Mouse (Mus musculus): ENCODE data around the gene Gm826. TPM values are rescaled to one million over a fixed set of nuclear protein-coding genes. Genes with fewer than 3 reads are reported as not detected.
A peak's percentile ranks its signal among the peaks of the same experiment; 100 is the strongest.

Gene Gm826
- polyA plus RNA-seq, 1 experiment from 2014 or later = 0.37 TPM

GRCm38 (mm10) chr2:160357442-160357841 lies 23.5 kb upstream of the Gm826 start:
- Histone ChIP-seq H3K4me3 (ENCODE audit: low read length) (no peak overlapping the region), H3K9me3 (ENCODE audit: control insufficient read depth, low read length) (no peaks in the 10 kb centered on the region), H3K27me3 (ENCODE audit: control insufficient read depth, insufficient read depth, low read length) (peaks cover 36% of the 10 kb centered on the region), H3K4me2 (replicated peaks; ENCODE audit: low read depth, low read length) (no peak overlapping the region), H3K9ac (ENCODE audit: low read depth, low read length) (no peak overlapping the region), H3K27ac (ENCODE audit: low read depth, low read length) (no peak overlapping the region), H3K4me1 (ENCODE audit: control insufficient read depth, insufficient read depth, low read length) (no peaks in the 10 kb centered on the region), H3K36me3 (ENCODE audit: control insufficient read depth, insufficient read depth, low read length) (no peaks in the 10 kb centered on the region)
- peak; percentile 55; the same call in 1 of the 2 replicates for ATAC-seq (ENCODE audit: low FRiP score, low TSS enrichment)
- 20% methylated on average over 4 of the region's 4 CpGs for WGBS

GRCm38 (mm10) chr2:160356132-160356531 lies 22.2 kb upstream of the Gm826 start:
- H3K9me3 ChIP-seq (ENCODE audit: control insufficient read depth, low read length) = no peaks in the 10 kb centered on the region
- no peaks in the 10 kb centered on the region for H3K4me1 ChIP-seq (ENCODE audit: control insufficient read depth, insufficient read depth, low read length)
- H3K4me2 ChIP-seq (replicated peaks; ENCODE audit: low read depth, low read length) = no peak overlapping the region
- no peaks in the 10 kb centered on the region for H3K36me3 ChIP-seq (ENCODE audit: control insufficient read depth, insufficient read depth, low read length)
- peaks cover 23% of the 10 kb centered on the region for H3K27me3 ChIP-seq (ENCODE audit: control insufficient read depth, insufficient read depth, low read length)
- ATAC-seq (ENCODE audit: low FRiP score, low TSS enrichment) = no peak
- 61% methylated on average over 5 of the region's 5 CpGs for WGBS
- no peak overlapping the region for H3K9ac ChIP-seq (ENCODE audit: low read depth, low read length)
- H3K27ac ChIP-seq (ENCODE audit: low read depth, low read length) = no peak overlapping the region
- H3K4me3 ChIP-seq (ENCODE audit: low read length) = no peak overlapping the region

- Histone ChIP-seq H3K9ac (ENCODE audit: low read depth, low read length) (no peak overlapping the region), H3K36me3 (ENCODE audit: control insufficient read depth, insufficient read depth, low read length) (no peaks in the 10 kb centered on the region), H3K4me3 (ENCODE audit: low read length) (no peak overlapping the region), H3K4me1 (ENCODE audit: control insufficient read depth, insufficient read depth, low read length) (0 out of 2 replicates have a peak, but pooled peaks cover 3% of the 10 kb centered on the region), H3K4me2 (replicated peaks; ENCODE audit: low read depth, low read length) (no peak overlapping the region), H3K27me3 (ENCODE audit: control insufficient read depth, insufficient read depth, low read length) (peaks cover 10% of the 10 kb centered on the region), H3K9me3 (ENCODE audit: control insufficient read depth, low read length) (no peaks in the 10 kb centered on the region), H3K27ac (ENCODE audit: low read depth, low read length) (no peak overlapping the region)
- 68% methylated on average over 2 of the region's 2 CpGs for WGBS
- ATAC-seq (ENCODE audit: low FRiP score, low TSS enrichment) = no peak
These were observed 20.4 kb upstream of the Gm826 start for GRCm38 (mm10) chr2:160354319-160354718.

GRCm38 (mm10) chr2:160353581-160353980 lies 19.6 kb upstream of the Gm826 start:
- WGBS = 53% methylated on average over 2 of the region's 2 CpGs
- H3K9ac ChIP-seq (ENCODE audit: low read depth, low read length) = no peak overlapping the region
- ATAC-seq (ENCODE audit: low FRiP score, low TSS enrichment) = peak; percentile 28; the same call in 1 of the 2 replicates
- no peaks in the 10 kb centered on the region for H3K36me3 ChIP-seq (ENCODE audit: control insufficient read depth, insufficient read depth, low read length)
- H3K4me1 ChIP-seq (ENCODE audit: control insufficient read depth, insufficient read depth, low read length) = 0 out of 2 replicates have a peak, but pooled peaks cover 8% of the 10 kb centered on the region
- H3K27ac ChIP-seq (ENCODE audit: low read depth, low read length) = no peak overlapping the region
- peaks cover 3% of the 10 kb centered on the region for H3K27me3 ChIP-seq (ENCODE audit: control insufficient read depth, insufficient read depth, low read length)
- no peak overlapping the region for H3K4me2 ChIP-seq (replicated peaks; ENCODE audit: low read depth, low read length)
- no peak overlapping the region for H3K4me3 ChIP-seq (ENCODE audit: low read length)
- no peaks in the 10 kb centered on the region for H3K9me3 ChIP-seq (ENCODE audit: control insufficient read depth, low read length)

- Histone ChIP-seq H3K4me3 (ENCODE audit: low read length) (no peak overlapping the region), H3K27ac (ENCODE audit: low read depth, low read length) (no peak overlapping the region), H3K4me1 (ENCODE audit: control insufficient read depth, insufficient read depth, low read length) (0 out of 2 replicates have a peak, but pooled peaks cover 8% of the 10 kb centered on the region), H3K9me3 (ENCODE audit: control insufficient read depth, low read length) (no peaks in the 10 kb centered on the region), H3K36me3 (ENCODE audit: control insufficient read depth, insufficient read depth, low read length) (no peaks in the 10 kb centered on the region), H3K4me2 (replicated peaks; ENCODE audit: low read depth, low read length) (no peak overlapping the region), H3K27me3 (ENCODE audit: control insufficient read depth, insufficient read depth, low read length) (peaks cover 3% of the 10 kb centered on the region), H3K9ac (ENCODE audit: low read depth, low read length) (no peak overlapping the region)
- no peak for ATAC-seq (ENCODE audit: low FRiP score, low TSS enrichment)
- 39% methylated on average over 8 of the region's 8 CpGs for WGBS
These were observed 17.1 kb upstream of the Gm826 start for GRCm38 (mm10) chr2:160351038-160351574.

GRCm38 (mm10) chr2:160349578-160349977 lies 15.6 kb upstream of the Gm826 start:
- H3K36me3 ChIP-seq (ENCODE audit: control insufficient read depth, insufficient read depth, low read length) = no peaks in the 10 kb centered on the region
- no peaks in the 10 kb centered on the region for H3K9me3 ChIP-seq (ENCODE audit: control insufficient read depth, low read length)
- ATAC-seq (ENCODE audit: low FRiP score, low TSS enrichment) = no peak
- no peak overlapping the region for H3K27ac ChIP-seq (ENCODE audit: low read depth, low read length)
- 0 out of 2 replicates have a peak, but pooled peaks cover 8% of the 10 kb centered on the region for H3K4me1 ChIP-seq (ENCODE audit: control insufficient read depth, insufficient read depth, low read length)
- no peak overlapping the region for H3K9ac ChIP-seq (ENCODE audit: low read depth, low read length)
- H3K27me3 ChIP-seq (ENCODE audit: control insufficient read depth, insufficient read depth, low read length) = no peaks in the 10 kb centered on the region; the same call in 1 of the 2 replicates
- WGBS = 50% methylated on average over 4 of the region's 4 CpGs
- no peak overlapping the region for H3K4me2 ChIP-seq (replicated peaks; ENCODE audit: low read depth, low read length)
- H3K4me3 ChIP-seq (ENCODE audit: low read length) = no peak overlapping the region

GRCm38 (mm10) chr2:160348796-160349195 lies 14.8 kb upstream of the Gm826 start:
- 31% methylated on average over 7 of the region's 7 CpGs for WGBS
- Histone ChIP-seq H3K27me3 (ENCODE audit: control insufficient read depth, insufficient read depth, low read length) (no peaks in the 10 kb centered on the region; the same call in 1 of the 2 replicates), H3K4me2 (replicated peaks; ENCODE audit: low read depth, low read length) (no peak overlapping the region), H3K27ac (ENCODE audit: low read depth, low read length) (no peak overlapping the region), H3K4me3 (ENCODE audit: low read length) (no peak overlapping the region), H3K4me1 (ENCODE audit: control insufficient read depth, insufficient read depth, low read length) (0 out of 2 replicates have a peak, but pooled peaks cover 8% of the 10 kb centered on the region), H3K9ac (ENCODE audit: low read depth, low read length) (no peak overlapping the region), H3K9me3 (ENCODE audit: control insufficient read depth, low read length) (no peaks in the 10 kb centered on the region), H3K36me3 (ENCODE audit: control insufficient read depth, insufficient read depth, low read length) (no peaks in the 10 kb centered on the region)
- peak; percentile 72; the same call in 1 of the 2 replicates for ATAC-seq (ENCODE audit: low FRiP score, low TSS enrichment)

- Histone ChIP-seq H3K4me2 (replicated peaks; ENCODE audit: low read depth, low read length) (no peak overlapping the region), H3K9ac (ENCODE audit: low read depth, low read length) (no peak overlapping the region), H3K27ac (ENCODE audit: low read depth, low read length) (no peak overlapping the region), H3K4me3 (ENCODE audit: low read length) (no peak overlapping the region), H3K9me3 (ENCODE audit: control insufficient read depth, low read length) (no peaks in the 10 kb centered on the region), H3K27me3 (ENCODE audit: control insufficient read depth, insufficient read depth, low read length) (no peaks in the 10 kb centered on the region; the same call in 1 of the 2 replicates), H3K36me3 (ENCODE audit: control insufficient read depth, insufficient read depth, low read length) (no peaks in the 10 kb centered on the region), H3K4me1 (ENCODE audit: control insufficient read depth, insufficient read depth, low read length) (0 out of 2 replicates have a peak, but pooled peaks cover 8% of the 10 kb centered on the region)
- ATAC-seq (ENCODE audit: low FRiP score, low TSS enrichment) = no peak
- WGBS = 53% methylated on average over 4 of the region's 4 CpGs
These were observed 14.2 kb upstream of the Gm826 start for GRCm38 (mm10) chr2:160348072-160348604.

- H3K9ac ChIP-seq (ENCODE audit: low read depth, low read length) = no peak overlapping the region
- H3K4me2 ChIP-seq (replicated peaks; ENCODE audit: low read depth, low read length) = no peak overlapping the region
- ATAC-seq (ENCODE audit: low FRiP score, low TSS enrichment) = no peak
- H3K9me3 ChIP-seq (ENCODE audit: control insufficient read depth, low read length) = no peaks in the 10 kb centered on the region
- 0 out of 2 replicates have a peak, but pooled peaks cover 8% of the 10 kb centered on the region for H3K4me1 ChIP-seq (ENCODE audit: control insufficient read depth, insufficient read depth, low read length)
- no peaks in the 10 kb centered on the region for H3K27me3 ChIP-seq (ENCODE audit: control insufficient read depth, insufficient read depth, low read length)
- no peak overlapping the region for H3K4me3 ChIP-seq (ENCODE audit: low read length)
- H3K27ac ChIP-seq (ENCODE audit: low read depth, low read length) = no peak overlapping the region
- no peaks in the 10 kb centered on the region for H3K36me3 ChIP-seq (ENCODE audit: control insufficient read depth, insufficient read depth, low read length)
These were observed 11.7 kb upstream of the Gm826 start for GRCm38 (mm10) chr2:160345644-160346043.

Measured in kidney, embryonic 14.5 days (tissue).